Mouse (Mus musculus) forebrain, postnatal 0 days (tissue): Measurements from ENCODE around the gene Fosl1. TPM values are rescaled to one million over a fixed set of nuclear protein-coding genes. Genes with fewer than 3 reads are reported as not detected.
"Not testable (repeated sequence)": the region's sequence is repeated elsewhere in the genome, so short reads cannot be mapped to it uniquely, and the experiment has no call there.

Source experiments
- ATAC-seq: fragments of 200-750 bp; cut with Nextera tagmentation; 2 replicates; pipeline ENCODE4 v1.8.0; 2017; ENCODE audit warnings: mild to moderate bottlenecking, moderate library complexity
- DNase-seq: peaks from one replicate; pipeline ENCODE4 v3.0.0-alpha.2; 2015
- H3K27ac ChIP-seq: fragments of 300-500 bp; sonication (generic); 2 replicates; pipeline ENCODE4 v1.5.1; 2014; ENCODE audit warnings: low read depth, mild to moderate bottlenecking, antibody characterized with exemption, low read length, moderate library complexity, mixed read lengths
- H3K27me3 ChIP-seq: fragments of 300-500 bp; sonication (generic); 2 replicates; pipeline ENCODE4 v1.6.1; 2014; ENCODE audit warnings: mild to moderate bottlenecking, low read length, mixed read lengths; ENCODE audit not compliant: insufficient read depth
- H3K36me3 ChIP-seq: fragments of 300-500 bp; sonication (generic); 2 replicates; pipeline ENCODE4 v1.6.1; 2014; ENCODE audit warnings: mild to moderate bottlenecking, moderate library complexity; ENCODE audit not compliant: insufficient read depth
- H3K4me1 ChIP-seq: fragments of 300-500 bp; sonication (generic); 2 replicates; pipeline ENCODE4 v1.6.1; 2014; ENCODE audit warnings: antibody characterized with exemption; ENCODE audit not compliant: insufficient read depth
- H3K4me2 ChIP-seq: fragments of 300-500 bp; sonication (generic); 2 replicates; pipeline ENCODE4 v1.6.1; 2014; ENCODE audit warnings: low read depth, mild to moderate bottlenecking, moderate library complexity
- H3K4me3 ChIP-seq: fragments of 300-500 bp; sonication (generic); 2 replicates; pipeline ENCODE4 v1.5.1; 2014; ENCODE audit warnings: low read depth, low read length, mixed read lengths
- H3K9ac ChIP-seq: fragments of 300-500 bp; sonication (generic); 2 replicates; pipeline ENCODE4 v1.6.1; 2014; ENCODE audit warnings: mild to moderate bottlenecking
- H3K9me3 ChIP-seq: fragments of 300-500 bp; sonication (generic); 2 replicates; pipeline ENCODE4 v1.6.1; 2016; ENCODE audit warnings: low read length
- CTCF ChIP-seq: sonication (generic); IDR thresholded peaks from 2 replicates; pipeline ENCODE4 v1.5.1; 2016; ENCODE audit warnings: antibody characterized with exemption, control low read depth, low read depth
- WGBS: fragments of 180-500 bp; shearing (Covaris S2); extraction: QIAGEN DNeasy Blood & Tissue Kit; methylation state at CpG from one replicate; pipeline ENCODE4 v1.1.7; 2014; 5-methylcytosine and 5-hydroxymethylcytosine counted together
- polyA plus RNA-seq: library from polyadenylated mRNA; unstranded; fragments of >200 nt; fragmentation: Nextera tagmentation; extraction: Ambion mirVana; gene quantifications from 2 replicates; pipeline ENCODE4 v1.2.1, GENCODE M21; 2015
- total RNA-seq: library from RNA; depleted of rRNA; stranded (reverse); fragments of >200 nt; gene quantifications from 2 replicates; pipeline ENCODE4 v1.2.3, GENCODE M21; 2014; rRNA removed

The Fosl1 gene
- total RNA-seq (0.19 TPM in 1 of 2 replicates, not detected in the other), polyA plus RNA-seq (not detected in 2 replicates)

DNA sequence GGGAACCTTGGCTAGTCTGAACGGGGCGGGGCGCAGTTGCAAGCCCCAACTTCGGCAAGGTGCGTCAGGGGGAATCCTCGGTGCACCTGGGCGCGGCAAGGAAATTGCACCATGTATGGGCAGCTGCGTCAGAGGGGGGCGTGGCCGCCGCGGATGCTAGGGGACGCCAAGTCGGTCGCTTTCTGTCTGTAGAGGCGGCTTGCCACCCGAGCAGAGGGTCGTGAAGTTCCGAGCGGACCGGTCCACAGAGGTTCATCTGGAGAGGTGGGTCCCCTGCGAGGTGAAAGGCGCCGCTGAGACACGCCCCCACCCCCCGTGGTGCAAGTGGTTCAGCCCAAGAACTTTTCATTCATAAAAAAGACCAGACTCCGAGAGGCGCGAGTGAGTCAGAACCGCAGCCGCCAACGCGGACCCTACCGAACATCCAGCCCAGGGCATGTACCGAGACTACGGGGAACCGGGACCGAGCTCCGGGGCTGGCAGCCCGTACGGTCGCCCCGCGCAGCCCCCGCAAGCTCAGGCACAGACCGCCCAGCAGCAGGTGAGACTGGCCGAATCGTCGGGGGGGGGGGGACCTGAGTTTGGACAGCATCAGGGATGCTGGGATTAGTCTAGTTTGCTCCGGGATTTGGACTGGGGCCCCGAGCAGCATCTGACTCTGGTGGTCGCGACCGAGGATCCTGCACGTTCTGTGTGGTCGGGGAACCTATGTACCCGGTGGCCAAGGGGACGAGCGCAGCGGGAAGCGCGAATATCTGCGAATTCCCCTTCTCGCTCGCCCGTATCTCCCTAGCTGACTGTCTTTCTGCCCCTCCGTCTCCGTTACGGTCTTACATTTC, at the start of gene Fosl1:
TSS of gene Fosl1 (plus strand) at position 33 of the 839 bp plus-strand sequence.
- under 1% methylated on average over 70 of the region's 70 CpGs for WGBS
- ATAC-seq (peak; percentile 77), DNase-seq (peak; percentile 67)
- Histone ChIP-seq H3K4me1 (no peaks in the 10 kb centered on the region), H3K4me2 (peak within 1 kb of the TSS; percentile 92), H3K36me3 (no peaks in the 10 kb centered on the region), H3K27ac (no peak within 1 kb of the TSS), H3K4me3 (peak within 1 kb of the TSS; percentile 56), H3K9me3 (no peaks in the 10 kb centered on the region), H3K27me3 (peaks cover 29% of the 10 kb centered on the region), H3K9ac (peak within 1 kb of the TSS; percentile 46)
- TF ChIP-seq CTCF = no peak

DNA sequence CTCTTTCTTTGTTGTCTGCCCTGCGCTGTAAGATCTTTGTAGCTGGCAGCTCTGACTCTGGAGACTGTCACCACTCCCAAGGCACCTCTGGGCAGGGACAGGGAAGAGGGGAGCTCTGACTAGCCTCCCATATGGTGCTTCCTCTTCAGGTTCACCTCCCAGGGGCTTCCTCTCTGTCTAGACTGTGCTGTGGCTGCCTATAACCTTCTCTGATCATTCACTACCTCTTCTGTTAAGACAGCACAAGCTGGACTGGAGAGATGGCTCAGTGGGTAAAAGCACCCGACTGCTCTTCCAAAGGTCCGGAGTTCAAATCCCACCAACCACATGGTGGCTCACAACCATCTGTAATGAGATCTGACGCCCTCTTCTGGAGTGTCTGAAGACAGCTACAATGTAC, 46.3 kb upstream of the Fosl1 start:
- not testable (repeated sequence) for H3K9me3 ChIP-seq, H3K27ac ChIP-seq, ATAC-seq, H3K4me3 ChIP-seq, H3K9ac ChIP-seq, H3K4me2 ChIP-seq, H3K36me3 ChIP-seq, H3K27me3 ChIP-seq, DNase-seq, H3K4me1 ChIP-seq
- WGBS = 69% methylated on average over 4 of the region's 4 CpGs

DNA sequence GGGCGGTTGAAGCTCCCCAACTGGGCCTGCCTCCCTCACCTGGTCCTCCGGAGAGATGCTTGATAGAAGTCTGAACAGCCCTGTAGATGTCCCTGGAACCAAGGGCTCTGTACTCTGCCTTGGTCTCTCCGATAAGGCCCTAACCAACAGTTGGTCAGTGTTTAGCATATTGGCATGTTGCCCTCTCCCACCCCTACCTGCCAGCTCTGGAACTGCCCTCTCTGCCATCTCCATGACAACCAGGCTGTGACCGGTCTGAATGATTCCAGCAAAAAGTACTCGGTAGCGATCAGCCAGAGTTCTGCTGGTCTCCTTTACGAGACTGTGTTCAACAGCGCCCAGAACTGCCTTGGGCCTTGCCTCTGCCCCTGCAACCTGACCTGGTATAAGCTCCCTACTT, 45.1 kb upstream of the Fosl1 start, which contains the start of gene Tsga10ip:
TSS of gene Tsga10ip (minus strand) at position 234 of the 400 bp plus-strand sequence.
- Histone ChIP-seq H3K9ac (no peak within 1 kb of the TSS), H3K27me3 (no peaks in the 10 kb centered on the region), H3K4me2 (no peak within 1 kb of the TSS), H3K36me3 (no peaks in the 10 kb centered on the region), H3K4me3 (no peak within 1 kb of the TSS), H3K9me3 (no peaks in the 10 kb centered on the region), H3K27ac (no peak within 1 kb of the TSS), H3K4me1 (peaks cover 4% of the 10 kb centered on the region; the same call in 1 of the 2 replicates)
- 59% methylated on average over 8 of the region's 8 CpGs for WGBS
- no peak for ATAC-seq
- TF ChIP-seq CTCF = no peak
- DNase-seq = no peak

DNA sequence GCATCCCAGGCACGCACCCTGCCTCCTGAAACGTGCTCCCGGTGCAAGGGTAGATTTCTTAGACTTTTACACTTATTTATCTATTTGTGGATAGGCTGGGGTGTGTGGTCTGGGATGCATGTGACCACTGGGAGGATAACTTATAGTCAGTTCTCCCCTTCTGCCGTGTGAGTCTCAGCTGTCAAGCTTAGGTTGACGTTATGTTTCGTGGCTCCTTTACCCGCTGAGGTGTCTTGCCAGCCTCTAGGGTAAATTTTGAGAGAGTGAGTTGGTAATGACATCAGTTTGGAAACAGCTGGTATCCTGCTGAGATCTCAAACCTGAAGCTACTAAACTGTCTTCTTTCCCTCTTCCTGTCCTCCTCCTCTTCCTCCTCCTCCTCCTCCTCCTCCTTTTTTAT, 41.4 kb upstream of the Fosl1 start:
- no peak for DNase-seq
- peak overlapping the region; percentile 22; the same call in 1 of the 2 replicates for H3K9ac ChIP-seq
- 29% methylated on average over 7 of the region's 7 CpGs for WGBS

DNA sequence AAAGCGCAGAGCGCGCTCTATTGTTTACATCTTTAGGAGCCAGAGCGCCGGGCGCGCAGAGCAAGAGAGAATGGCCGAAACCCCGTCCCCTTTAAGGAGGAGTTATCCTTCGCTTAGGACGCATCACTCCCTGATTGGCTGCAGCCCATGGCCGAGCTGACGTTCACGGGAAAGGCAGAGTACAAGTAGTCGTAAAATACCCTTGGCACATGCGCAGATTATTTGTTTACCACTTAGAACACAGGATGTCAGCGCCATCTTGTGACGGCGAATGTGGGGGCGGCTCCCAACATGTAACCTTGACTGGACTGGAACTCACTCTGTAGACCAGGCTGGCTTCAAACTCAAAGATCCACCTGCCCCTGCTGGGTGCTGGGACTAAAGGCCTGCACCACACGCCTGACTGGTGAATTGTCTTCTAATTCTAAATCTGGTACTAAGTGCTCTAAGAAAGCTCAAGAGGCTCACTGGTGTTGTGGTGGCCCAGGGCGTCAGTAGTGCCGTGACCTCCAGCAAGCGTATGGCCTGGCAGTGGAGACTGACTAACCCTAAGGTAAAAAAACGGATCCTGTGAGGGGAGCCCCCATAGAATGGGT, 40.7 kb upstream of the Fosl1 start:
- WGBS = 5% methylated on average over 22 of the region's 25 CpGs
- not testable (repeated sequence) for H3K4me1 ChIP-seq, H3K36me3 ChIP-seq, H3K27me3 ChIP-seq, H3K9me3 ChIP-seq
- H3K9ac ChIP-seq = peak overlapping the region; percentile 48
- H3K4me3 ChIP-seq = peak overlapping the region; percentile 46
- peak overlapping the region; percentile 56 for H3K4me2 ChIP-seq
- H3K27ac ChIP-seq = peak overlapping the region; percentile 92
- DNase-seq = peak; percentile 71
- peak; percentile 84 for ATAC-seq

More for the DNA sequence above, 41.4 kb upstream of the Fosl1 start:
- H3K4me3 ChIP-seq = peak overlapping the region; percentile 31
- no peaks in the 10 kb centered on the region for H3K9me3 ChIP-seq
- H3K36me3 ChIP-seq = no peaks in the 10 kb centered on the region
- peaks cover 4% of the 10 kb centered on the region; the same call in 1 of the 2 replicates for H3K4me1 ChIP-seq
- H3K27me3 ChIP-seq = no peaks in the 10 kb centered on the region
- ATAC-seq = no peak
- peak overlapping the region; percentile 41; the same call in 1 of the 2 replicates for H3K27ac ChIP-seq
- peak overlapping the region; percentile 47 for H3K4me2 ChIP-seq
- no peak for TF ChIP-seq CTCF

DNA sequence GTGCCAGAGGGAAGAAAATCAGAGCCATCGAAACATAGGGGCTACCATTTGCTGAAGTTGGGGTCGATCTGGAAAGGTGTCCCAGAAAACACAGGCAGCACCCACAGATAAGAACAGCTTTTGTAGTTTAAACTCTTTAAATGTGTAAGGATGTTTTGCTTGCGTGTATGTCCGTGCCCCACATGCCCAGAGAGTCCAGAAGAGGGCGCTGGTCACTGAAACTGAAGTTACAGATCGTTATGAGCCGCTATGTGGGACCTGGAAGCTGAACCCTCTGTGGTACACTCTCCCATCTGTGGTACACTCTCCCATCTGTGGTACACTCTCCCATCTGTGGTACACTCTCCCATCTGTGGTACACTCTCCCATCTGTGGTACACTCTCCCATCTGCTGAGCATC, 40.2 kb upstream of the Fosl1 start:
- Histone ChIP-seq H3K27ac (peak overlapping the region; percentile 92), H3K9ac (peak overlapping the region; percentile 48), H3K27me3 (no peaks in the 10 kb centered on the region), H3K36me3 (no peaks in the 10 kb centered on the region), H3K9me3 (no peaks in the 10 kb centered on the region), H3K4me3 (peak overlapping the region; percentile 46), H3K4me1 (peaks cover 4% of the 10 kb centered on the region; the same call in 1 of the 2 replicates), H3K4me2 (peak overlapping the region; percentile 56)
- DNase-seq (peak; percentile 73), ATAC-seq (peak; percentile 76)
- peak; percentile 67 for TF ChIP-seq CTCF
- 10% methylated on average over 7 of the region's 7 CpGs for WGBS
